Mouse (Mus musculus) thymus, adult 2 months (tissue): ENCODE data around the gene Lnp1. TPM values are rescaled to one million over a fixed set of nuclear protein-coding genes. Genes with fewer than 3 reads are reported as not detected.
"Not testable (repeated sequence)": the region's sequence is repeated elsewhere in the genome, so short reads cannot be mapped to it uniquely, and the experiment has no call there.

Experiments
- DNase-seq: peaks from one replicate; pipeline ENCODE4 v3.0.0; 2021
- H3K27ac ChIP-seq: fragments of 200-500 bp; 2 replicates; pipeline ENCODE4 v1.5.1; 2012; ENCODE audit warnings: low read length, control low read depth; ENCODE audit not compliant: control insufficient read depth, insufficient read depth
- H3K27me3 ChIP-seq: fragments of 200-500 bp; 2 replicates; pipeline ENCODE4 v1.6.1; 2012; ENCODE audit warnings: mild to moderate bottlenecking, low read length, moderate library complexity, mixed read lengths; ENCODE audit not compliant: control insufficient read depth, insufficient read depth
- H3K36me3 ChIP-seq: fragments of 200-500 bp; 2 replicates; pipeline ENCODE4 v1.6.1; 2012; ENCODE audit warnings: mild to moderate bottlenecking, low read length, moderate library complexity; ENCODE audit not compliant: control insufficient read depth, insufficient read depth
- H3K4me1 ChIP-seq: fragments of 200-500 bp; replicated peaks from 2 replicates; pipeline ENCODE4 v1.6.1; 2012; ENCODE audit warnings: low read length; ENCODE audit not compliant: control insufficient read depth, insufficient read depth
- H3K4me3 ChIP-seq: fragments of 200-500 bp; 2 replicates; pipeline ENCODE4 v1.5.1; 2012; ENCODE audit warnings: mild to moderate bottlenecking, low read length, control low read depth, moderate library complexity; ENCODE audit not compliant: control insufficient read depth, insufficient read depth
- CTCF ChIP-seq: fragments of 200-500 bp; IDR thresholded peaks from 2 replicates; pipeline ENCODE4 v1.5.1; 2012; ENCODE audit warnings: mild to moderate bottlenecking, control low read depth, low read length, moderate library complexity, borderline replicate concordance; ENCODE audit not compliant: control insufficient read depth, poor library complexity, insufficient read depth; ENCODE audit errors: extremely low read depth
- POLR2A ChIP-seq: fragments of 200-500 bp; IDR thresholded peaks from 2 replicates; pipeline ENCODE4 v1.6.1; 2012; ENCODE audit warnings: mild to moderate bottlenecking, low read length, control low read depth, moderate library complexity; ENCODE audit not compliant: control insufficient read depth, poor library complexity, insufficient read depth; ENCODE audit errors: extremely low read depth
- WGBS: fragments of 180-500 bp; shearing (Covaris S2); methylation state at CpG from one replicate; pipeline ENCODE4 v1.1.7; 2018; 5-methylcytosine and 5-hydroxymethylcytosine counted together
- polyA plus RNA-seq: library from polyadenylated mRNA; depleted of rRNA; stranded (reverse); fragments of >200 nt; gene quantifications from 2 replicates; pipeline ENCODE4 v1.2.3, GENCODE M21; 2012

Lnp1 gene
- polyA plus RNA-seq, 1 experiment, result not detected

DNA sequence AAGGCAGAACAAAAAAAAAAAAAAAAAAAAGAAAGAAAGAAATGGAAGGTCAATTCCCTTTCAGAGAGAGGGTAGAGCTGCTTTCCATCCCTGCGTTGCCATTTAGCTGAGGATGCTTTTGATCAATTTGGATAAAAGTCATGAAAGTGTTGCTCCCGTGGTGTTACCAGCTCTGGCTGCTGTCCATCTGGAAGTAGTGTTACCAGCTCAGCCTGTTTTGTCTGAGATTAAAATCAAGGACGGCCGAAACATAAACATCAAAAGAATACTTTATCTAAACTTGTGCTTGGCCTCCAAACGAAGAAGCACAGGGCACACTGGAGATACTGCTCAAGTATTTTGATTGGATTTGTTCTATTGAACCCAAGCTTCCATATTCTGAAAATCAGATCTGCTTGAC is 18.9 kb downstream of the Lnp1 start:
- H3K36me3 ChIP-seq, result no peaks in the 10 kb centered on the region
- TF ChIP-seq CTCF (no peak), POLR2A (no peak)
- no peak overlapping the region for H3K4me3 ChIP-seq
- H3K27ac ChIP-seq, result no peak overlapping the region
- H3K4me1 ChIP-seq, result no peaks in the 10 kb centered on the region
- no peak for DNase-seq
- WGBS, result 79% methylated on average over 5 of the region's 5 CpGs
- H3K27me3 ChIP-seq, result no peaks in the 10 kb centered on the region

DNA sequence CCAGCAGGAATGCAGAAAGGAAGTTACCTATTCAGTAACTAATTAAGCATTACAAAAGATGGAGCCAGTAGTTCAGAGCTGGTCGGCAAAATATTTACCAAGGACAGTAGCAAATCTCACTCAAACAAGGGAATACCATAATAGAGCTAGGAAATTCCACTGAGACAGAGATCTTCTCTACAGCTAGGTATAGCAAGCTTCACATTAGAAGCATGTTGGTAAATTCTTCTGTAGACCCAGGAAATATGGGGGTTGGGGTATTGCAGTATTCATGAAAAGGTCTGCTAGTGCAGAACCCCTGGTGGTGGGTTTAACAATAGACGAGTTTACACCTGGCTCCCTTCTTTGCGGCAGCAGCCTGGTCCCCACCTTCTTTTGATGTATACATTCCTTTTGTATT is 25.7 kb downstream of the Lnp1 start:
- H3K27me3 ChIP-seq, DNase-seq, H3K4me3 ChIP-seq, H3K36me3 ChIP-seq, H3K27ac ChIP-seq, H3K4me1 ChIP-seq: not testable (repeated sequence)
- 88% methylated on average over 3 of the region's 3 CpGs for WGBS

DNA sequence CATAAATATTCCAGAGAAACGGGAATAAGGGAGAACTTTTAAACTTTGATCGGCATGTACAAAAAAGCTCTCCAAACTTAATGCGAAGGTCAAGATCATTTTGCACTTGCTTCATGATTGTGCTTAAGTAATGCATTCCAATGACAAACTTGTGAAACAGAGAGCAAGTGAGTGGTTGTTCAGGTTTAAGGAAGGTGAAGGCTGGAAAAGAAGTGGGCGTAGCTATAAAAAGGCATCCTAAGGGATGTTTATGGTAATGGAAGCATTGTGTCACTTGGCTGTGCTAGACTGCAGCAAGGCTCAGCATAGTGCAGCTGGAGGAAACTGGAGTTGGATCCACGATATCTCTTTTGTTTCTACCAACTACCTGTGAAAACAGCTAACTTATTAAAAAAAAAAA is 36.3 kb downstream of the Lnp1 start:
- WGBS, result 90% methylated on average over 5 of the region's 5 CpGs
- Histone ChIP-seq H3K4me3 (no peak overlapping the region), H3K27ac (no peak overlapping the region), H3K36me3 (no peaks in the 10 kb centered on the region), H3K27me3 (no peaks in the 10 kb centered on the region), H3K4me1 (no peaks in the 10 kb centered on the region)
- TF ChIP-seq CTCF, result no peak
- no peak for TF ChIP-seq POLR2A
- no peak for DNase-seq

DNA sequence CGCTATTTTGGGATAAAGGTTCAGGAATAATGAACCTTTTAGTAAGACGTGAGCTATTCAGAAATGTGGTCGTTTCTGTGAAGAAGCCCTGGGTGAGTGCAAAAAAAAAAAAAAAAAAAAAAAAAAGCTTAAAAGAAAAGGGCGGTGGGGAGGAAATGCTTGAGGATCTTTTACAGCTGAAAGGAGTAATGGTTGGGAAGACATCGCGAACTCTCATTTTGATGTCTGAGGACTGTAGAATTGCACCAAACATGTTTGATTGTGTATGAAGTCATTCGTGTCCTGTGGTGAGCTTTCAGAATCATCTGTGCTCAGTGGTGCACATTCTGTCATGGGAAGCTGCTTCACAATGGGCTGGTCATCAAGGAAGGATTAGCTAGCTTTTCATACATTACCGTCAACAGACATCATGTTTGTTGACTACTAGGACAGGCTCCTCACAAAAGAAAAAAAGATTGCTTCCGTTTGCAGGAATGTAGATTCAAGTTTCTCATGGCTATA is 41.2 kb downstream of the Lnp1 start:
- Histone ChIP-seq H3K4me3 (no peak overlapping the region), H3K27me3 (no peaks in the 10 kb centered on the region), H3K27ac (no peak overlapping the region), H3K36me3 (no peaks in the 10 kb centered on the region), H3K4me1 (no peaks in the 10 kb centered on the region)
- DNase-seq, result no peak
- TF ChIP-seq CTCF (no peak), POLR2A (no peak)
- WGBS, result 38% methylated on average over 9 of the region's 9 CpGs

DNA sequence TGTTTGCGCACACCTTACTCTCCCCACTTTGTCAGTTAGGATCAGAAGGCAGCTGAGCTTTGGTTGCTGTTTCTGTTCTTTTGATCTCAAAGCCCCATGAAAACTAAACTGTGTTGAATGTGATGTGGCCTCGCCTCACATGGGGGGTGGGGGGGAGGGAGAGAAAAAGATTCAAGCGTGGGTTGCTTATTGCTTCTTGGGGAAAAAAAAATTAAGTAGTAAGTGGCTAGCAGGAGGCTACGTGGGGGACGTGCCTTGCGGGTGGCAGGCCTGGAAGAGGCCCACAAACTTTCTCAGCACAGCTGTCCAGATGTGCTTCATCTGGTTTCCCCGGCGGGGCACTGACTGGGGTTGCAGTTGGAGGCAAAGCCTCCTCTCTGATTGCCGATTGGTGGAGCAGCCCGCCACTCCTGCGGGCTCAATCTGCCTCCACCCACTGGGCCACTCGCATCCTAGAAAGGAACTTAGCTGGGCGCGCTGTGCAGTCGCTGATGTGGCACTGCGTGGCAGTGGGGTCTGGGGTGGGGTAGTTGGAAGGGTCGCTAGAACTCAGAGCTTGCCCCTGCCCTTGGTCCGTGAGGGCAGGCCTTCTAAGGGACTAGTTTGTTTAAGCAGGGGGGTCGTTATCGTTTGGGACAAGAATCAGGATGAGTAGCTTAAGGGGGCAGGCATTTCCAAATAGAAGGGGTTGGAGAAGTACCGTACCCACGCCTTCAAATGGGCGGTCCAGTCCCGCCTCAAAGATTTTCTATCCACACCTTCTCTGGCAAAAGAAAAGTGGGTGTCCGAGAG is 41.8 kb downstream of the Lnp1 start, which contains the start of gene Tmem45a:
Gene Tmem45a (minus strand): TSS at position 343 of the 792 bp plus-strand sequence.
- no peaks in the 10 kb centered on the region for H3K4me1 ChIP-seq
- TF ChIP-seq POLR2A, result no peak
- TF ChIP-seq CTCF, result no peak
- no peak within 1 kb of the TSS for H3K27ac ChIP-seq
- H3K27me3 ChIP-seq, result no peaks in the 10 kb centered on the region
- WGBS, result 7% methylated on average over 25 of the region's 25 CpGs
- no peaks in the 10 kb centered on the region for H3K36me3 ChIP-seq
- peak; percentile 1 for DNase-seq
- H3K4me3 ChIP-seq, result no peak within 1 kb of the TSS

DNA sequence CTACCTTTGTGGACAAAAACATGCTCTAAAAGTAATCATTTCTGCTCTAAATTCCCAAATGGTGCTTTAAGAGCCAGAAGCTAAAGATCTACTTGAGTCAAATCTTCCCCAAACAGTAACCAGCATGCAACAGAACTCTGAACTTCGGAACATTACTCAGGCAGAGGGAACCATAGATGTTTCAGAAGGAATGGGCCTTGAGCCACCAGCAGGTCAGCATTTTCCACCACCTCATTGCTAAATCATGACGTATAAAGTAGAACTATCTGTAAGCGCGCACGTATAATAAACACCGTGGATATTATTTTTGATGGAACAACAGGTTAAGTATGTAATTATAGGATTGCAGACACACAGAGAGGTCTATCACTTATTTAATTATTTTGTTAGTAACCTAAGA is 43.0 kb downstream of the Lnp1 start:
- H3K27me3 ChIP-seq, result no peaks in the 10 kb centered on the region
- no peaks in the 10 kb centered on the region for H3K4me1 ChIP-seq
- H3K36me3 ChIP-seq, result no peaks in the 10 kb centered on the region
- TF ChIP-seq CTCF (no peak), POLR2A (no peak)
- H3K4me3 ChIP-seq, result no peak overlapping the region
- WGBS, result 96% methylated on average over 6 of the region's 6 CpGs
- H3K27ac ChIP-seq, result no peak overlapping the region
- no peak for DNase-seq

DNA sequence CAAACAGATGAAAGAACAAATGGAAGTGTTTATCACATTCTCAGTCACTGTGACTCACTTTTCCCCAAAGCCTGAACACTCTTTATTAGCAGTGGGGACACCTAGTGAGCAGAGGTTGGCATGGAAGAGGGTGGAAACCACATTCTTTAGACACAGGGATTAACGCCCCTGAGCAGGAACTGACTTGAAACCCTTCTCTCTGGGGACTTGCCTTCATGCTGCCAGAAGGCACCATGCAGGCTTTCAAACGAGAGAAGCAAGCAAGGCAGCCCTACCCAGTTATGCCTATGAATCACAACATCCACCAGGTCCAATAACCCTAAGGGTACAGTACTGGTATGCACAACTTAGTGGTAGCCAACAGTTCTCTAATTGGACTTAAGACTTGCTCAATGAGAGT is 54.5 kb downstream of the Lnp1 start:
- DNase-seq, result no peak
- H3K27ac ChIP-seq, result no peak overlapping the region
- TF ChIP-seq CTCF, result no peak
- TF ChIP-seq POLR2A, result no peak
- H3K4me3 ChIP-seq, result no peak overlapping the region
- no peaks in the 10 kb centered on the region for H3K36me3 ChIP-seq
- 39% methylated on average over 2 of the region's 2 CpGs for WGBS
- no peaks in the 10 kb centered on the region for H3K27me3 ChIP-seq
- no peaks in the 10 kb centered on the region for H3K4me1 ChIP-seq
